Mouse (Mus musculus): ENCODE results near the gene Slc48a1. TPM values are rescaled to one million over a fixed set of nuclear protein-coding genes. Genes with fewer than 3 reads are reported as not detected.

Gene Slc48a1
- polyA plus RNA-seq, 1 experiment from 2014 or later: 58.7 TPM

DNA sequence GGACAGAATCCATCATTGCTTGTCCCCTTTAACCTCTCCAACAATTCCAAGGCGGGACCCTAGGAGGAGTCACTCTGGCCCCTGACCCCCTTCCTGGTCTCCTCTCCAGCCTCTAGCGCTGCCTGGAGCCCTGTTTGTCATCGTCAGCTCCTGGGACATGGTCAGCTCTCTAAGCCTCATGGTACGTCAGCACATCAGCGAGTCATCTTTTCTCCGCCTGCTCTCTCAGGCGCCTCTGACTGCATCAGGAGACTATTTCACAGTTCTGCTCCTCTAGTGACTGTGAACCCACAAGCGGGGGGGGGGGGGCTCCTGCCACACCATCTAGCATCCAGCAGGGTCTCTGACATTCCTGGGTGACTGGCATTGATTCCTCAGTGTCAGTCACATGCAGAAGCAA lies 23.0 kb upstream of the Slc48a1 start:
- H3K9ac ChIP-seq: no peak overlapping the region
- H3K4me2 ChIP-seq: no peak overlapping the region
- no peak overlapping the region for H3K4me3 ChIP-seq
- H3K9me3 ChIP-seq: no peaks in the 10 kb centered on the region
- no peak overlapping the region for H3K27ac ChIP-seq
- no peak for ATAC-seq (ENCODE audit: insufficient number of reproducible peaks, low FRiP score, low TSS enrichment, low read depth)
- H3K4me1 ChIP-seq: peaks cover 32% of the 10 kb centered on the region
- peaks cover 40% of the 10 kb centered on the region for H3K36me3 ChIP-seq
- no peaks in the 10 kb centered on the region for H3K27me3 ChIP-seq
- WGBS: 52% methylated on average over 8 of the region's 8 CpGs

DNA sequence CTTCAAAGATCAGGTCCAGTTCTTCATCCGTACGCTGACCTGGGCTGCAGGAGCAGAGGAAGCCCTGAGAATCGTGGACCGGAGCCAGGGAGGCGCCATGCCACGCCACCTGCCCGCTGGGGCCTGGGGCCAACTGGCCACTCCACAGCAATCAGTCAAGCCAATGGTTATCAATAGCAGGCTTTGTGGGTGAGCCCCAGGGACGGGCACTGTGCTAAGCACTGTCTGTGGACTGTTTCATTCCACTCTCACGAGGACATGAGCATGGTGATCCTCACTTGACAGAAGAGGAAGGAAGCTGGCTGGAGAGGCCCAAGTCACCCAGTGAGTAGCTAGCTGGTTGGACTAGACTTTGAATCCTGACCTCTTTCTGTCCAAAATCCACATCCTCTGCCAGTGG lies 18.3 kb upstream of the Slc48a1 start:
- no peak overlapping the region for H3K9ac ChIP-seq
- H3K27me3 ChIP-seq: no peaks in the 10 kb centered on the region
- no peak for ATAC-seq (ENCODE audit: insufficient number of reproducible peaks, low FRiP score, low TSS enrichment, low read depth)
- no peak overlapping the region for H3K27ac ChIP-seq
- no peaks in the 10 kb centered on the region for H3K9me3 ChIP-seq
- no peak overlapping the region for H3K4me3 ChIP-seq
- peaks cover 39% of the 10 kb centered on the region for H3K36me3 ChIP-seq
- 91% methylated on average over 9 of the region's 9 CpGs for WGBS
- no peak overlapping the region for H3K4me2 ChIP-seq
- H3K4me1 ChIP-seq: peaks cover 23% of the 10 kb centered on the region

DNA sequence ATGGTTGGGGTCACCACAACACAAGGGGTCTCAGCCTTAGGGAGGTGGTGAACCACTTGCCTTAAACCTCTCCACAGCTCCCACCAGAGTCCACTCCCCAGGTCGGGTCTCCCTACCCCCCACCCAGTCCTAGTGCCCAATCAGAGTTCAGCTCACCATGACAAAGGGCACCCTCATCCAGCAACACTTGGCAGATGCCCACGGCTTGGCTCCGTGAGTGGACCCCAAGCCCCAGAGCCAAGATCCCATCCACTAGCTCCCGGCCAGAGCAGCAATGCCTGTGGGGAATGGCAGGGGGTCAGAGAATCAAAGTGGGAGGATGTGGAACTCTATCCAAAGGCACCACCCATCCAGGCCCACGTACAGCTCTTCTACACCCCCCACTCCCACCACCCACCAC lies 17.4 kb upstream of the Slc48a1 start:
- peaks cover 22% of the 10 kb centered on the region for H3K4me1 ChIP-seq
- no peak for ATAC-seq (ENCODE audit: insufficient number of reproducible peaks, low FRiP score, low TSS enrichment, low read depth)
- H3K4me2 ChIP-seq: no peak overlapping the region
- no peak overlapping the region for H3K9ac ChIP-seq
- 73% methylated on average over 5 of the region's 5 CpGs for WGBS
- H3K4me3 ChIP-seq: no peak overlapping the region
- H3K9me3 ChIP-seq: no peaks in the 10 kb centered on the region
- peaks cover 39% of the 10 kb centered on the region for H3K36me3 ChIP-seq
- H3K27ac ChIP-seq: no peak overlapping the region
- H3K27me3 ChIP-seq: no peaks in the 10 kb centered on the region

DNA sequence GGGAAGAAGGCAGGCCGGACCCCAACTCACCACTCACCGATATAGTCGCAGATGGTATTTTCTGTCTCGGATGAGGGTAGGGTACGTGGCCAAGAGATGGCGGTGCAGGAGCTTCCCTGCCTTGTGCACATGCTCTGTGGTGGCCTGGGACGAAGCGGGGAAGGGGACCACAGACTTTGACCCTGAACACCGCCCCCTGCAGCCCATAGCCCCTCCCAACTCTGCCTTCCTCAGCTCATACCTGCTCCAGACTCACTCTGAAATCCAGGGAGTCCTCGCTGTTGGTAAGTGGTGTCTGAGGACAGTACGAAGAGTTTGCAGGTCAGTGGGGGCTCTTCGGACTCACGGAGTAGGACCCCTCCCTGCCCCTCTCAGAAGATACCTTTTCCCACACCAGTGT lies 16.9 kb upstream of the Slc48a1 start:
- Histone ChIP-seq H3K4me1 (peaks cover 25% of the 10 kb centered on the region), H3K4me2 (no peak overlapping the region), H3K4me3 (no peak overlapping the region), H3K9ac (no peak overlapping the region), H3K9me3 (no peaks in the 10 kb centered on the region), H3K36me3 (peaks cover 37% of the 10 kb centered on the region), H3K27ac (no peak overlapping the region), H3K27me3 (no peaks in the 10 kb centered on the region)
- ATAC-seq (ENCODE audit: insufficient number of reproducible peaks, low FRiP score, low TSS enrichment, low read depth): no peak
- WGBS: 52% methylated on average over 13 of the region's 13 CpGs

DNA sequence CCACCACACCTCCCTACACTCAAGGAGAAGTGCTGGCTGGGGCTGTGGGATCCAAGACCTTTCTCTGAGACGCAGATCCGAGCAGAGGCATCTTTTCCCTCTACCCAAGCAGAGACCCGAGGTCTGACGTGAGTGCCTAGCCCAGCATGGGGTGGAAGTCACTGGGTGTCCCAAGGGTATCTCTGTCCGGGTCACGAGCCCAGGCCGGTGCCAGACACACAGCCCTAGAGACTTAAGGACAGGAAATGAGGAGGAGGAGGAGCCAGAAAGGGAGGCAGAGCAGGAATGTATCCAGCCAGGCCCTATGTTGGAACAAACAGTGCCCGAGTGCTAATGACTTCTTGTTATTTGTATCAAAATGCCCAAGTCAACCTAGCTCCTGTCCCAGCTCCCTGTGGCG lies 15.6 kb upstream of the Slc48a1 start:
- H3K36me3 ChIP-seq: peaks cover 25% of the 10 kb centered on the region
- peaks cover 38% of the 10 kb centered on the region for H3K4me1 ChIP-seq
- H3K27ac ChIP-seq: no peak overlapping the region
- H3K4me2 ChIP-seq: no peak overlapping the region
- ATAC-seq (ENCODE audit: insufficient number of reproducible peaks, low FRiP score, low TSS enrichment, low read depth): no peak
- WGBS: 47% methylated on average over 9 of the region's 9 CpGs
- no peak overlapping the region for H3K4me3 ChIP-seq
- 0 out of 2 replicates have a peak, but pooled peaks cover 5% of the 10 kb centered on the region for H3K27me3 ChIP-seq
- no peaks in the 10 kb centered on the region for H3K9me3 ChIP-seq
- H3K9ac ChIP-seq: no peak overlapping the region

DNA sequence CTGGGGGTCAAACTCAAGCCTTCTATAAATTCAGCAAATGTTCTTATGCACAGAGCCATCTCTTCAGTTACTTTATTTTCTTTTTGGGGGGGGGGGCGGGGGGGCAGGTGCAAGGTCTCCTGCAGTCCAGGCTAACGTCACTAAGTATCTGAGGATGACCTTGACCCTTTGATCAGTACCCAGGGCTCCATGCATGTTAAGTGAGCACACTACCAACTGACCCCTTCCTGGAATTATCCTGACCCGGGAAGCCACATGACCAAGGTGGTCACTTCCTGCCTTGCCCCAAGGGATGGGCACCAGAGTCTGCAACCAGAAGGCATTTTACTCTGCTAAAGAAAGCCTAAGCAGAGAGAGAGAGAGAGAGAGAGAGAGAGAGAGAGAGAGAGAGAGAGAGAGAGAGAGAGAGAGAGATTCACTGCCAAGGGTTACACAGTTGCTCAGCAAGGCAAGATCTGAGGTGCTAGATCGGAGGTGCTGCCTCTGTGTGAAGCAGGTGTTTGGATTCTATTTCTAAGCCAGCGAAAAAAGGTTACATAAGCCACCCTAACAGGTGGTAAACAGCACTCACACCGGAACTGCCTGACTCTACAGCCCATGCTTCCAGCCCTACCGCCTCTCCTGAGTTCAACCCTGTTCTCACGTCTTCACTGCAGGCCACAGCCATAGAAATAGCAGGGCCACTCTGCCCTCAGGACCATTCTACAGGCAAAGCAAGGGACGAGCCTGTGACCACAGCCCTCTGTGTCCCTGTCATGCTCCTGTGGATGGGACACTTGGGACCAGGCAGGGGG lies 14.9 kb upstream of the Slc48a1 start:
- H3K9ac ChIP-seq: no peak overlapping the region
- peaks cover 17% of the 10 kb centered on the region for H3K36me3 ChIP-seq
- H3K4me1 ChIP-seq: peaks cover 45% of the 10 kb centered on the region
- H3K4me2 ChIP-seq: no peak overlapping the region
- WGBS: 57% methylated on average over 9 of the region's 9 CpGs
- H3K27ac ChIP-seq: no peak overlapping the region
- 0 out of 2 replicates have a peak, but pooled peaks cover 5% of the 10 kb centered on the region for H3K27me3 ChIP-seq
- no peaks in the 10 kb centered on the region for H3K9me3 ChIP-seq
- no peak overlapping the region for H3K4me3 ChIP-seq
- ATAC-seq (ENCODE audit: insufficient number of reproducible peaks, low FRiP score, low TSS enrichment, low read depth): no peak

DNA sequence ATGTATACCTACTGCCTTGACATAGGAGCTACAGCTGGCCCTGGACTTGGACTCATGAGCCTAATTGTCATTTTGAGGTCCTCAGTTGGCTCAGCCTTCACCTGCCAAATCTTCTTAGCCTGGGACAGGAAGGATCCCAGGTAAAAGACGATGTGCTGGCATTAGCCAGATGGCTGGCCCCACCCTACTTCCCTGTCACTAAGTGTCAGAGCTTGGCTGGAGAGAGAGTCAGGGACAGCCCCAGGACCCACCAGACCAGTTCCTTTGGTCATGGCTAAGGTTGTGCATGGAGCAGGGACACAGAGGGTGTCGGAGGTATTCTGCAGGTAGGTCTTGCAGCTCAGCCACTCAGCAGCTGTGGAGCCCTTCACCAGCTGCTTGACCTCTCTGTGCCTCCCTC lies 13.8 kb upstream of the Slc48a1 start:
- Histone ChIP-seq H3K4me2 (no peak overlapping the region), H3K4me1 (peaks cover 51% of the 10 kb centered on the region)
- WGBS: 80% methylated on average over 2 of the region's 2 CpGs

DNA sequence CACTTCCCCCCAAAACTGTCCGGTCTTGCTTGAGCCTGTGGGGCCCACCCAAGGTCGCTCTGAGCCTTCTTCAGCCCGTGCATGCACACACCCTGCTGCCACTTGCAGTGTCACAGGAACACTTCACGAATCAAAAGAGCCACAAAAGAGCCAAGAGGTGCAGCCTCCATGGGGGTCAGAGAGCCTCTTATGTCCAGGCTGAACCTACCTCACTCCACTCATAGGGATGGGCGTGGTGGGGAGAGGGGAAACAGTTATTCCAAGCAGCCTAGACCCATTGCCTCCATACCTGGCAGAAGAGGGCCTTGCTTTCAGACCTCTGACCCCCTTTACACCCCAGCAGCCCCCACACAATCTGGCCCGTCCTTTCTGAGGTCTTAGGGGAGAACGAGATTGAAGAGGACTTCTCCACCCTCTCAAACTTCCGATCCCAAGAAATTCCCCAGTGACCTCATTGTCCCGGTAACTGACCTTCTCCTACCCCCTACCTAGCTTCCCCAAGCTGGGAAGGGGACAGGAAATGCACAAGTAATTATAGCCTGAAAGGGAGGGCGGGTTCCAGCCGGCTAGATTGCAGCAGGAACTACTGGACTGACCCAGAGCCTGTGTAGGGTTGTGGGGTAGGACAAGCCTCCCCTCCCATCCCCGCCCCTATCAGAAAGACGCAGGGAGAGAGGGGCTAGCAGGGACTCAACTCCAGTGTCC lies 13.1 kb upstream of the Slc48a1 start:
- Histone ChIP-seq H3K4me3 (0 out of 2 replicates have a peak overlapping the region, but pooled peaks have one; percentile 2), H3K4me1 (peaks cover 51% of the 10 kb centered on the region), H3K36me3 (peaks cover 3% of the 10 kb centered on the region; the same call in 1 of the 2 replicates), H3K4me2 (peak overlapping the region; percentile 20; the same call in 1 of the 2 replicates), H3K27me3 (0 out of 2 replicates have a peak, but pooled peaks cover 5% of the 10 kb centered on the region), H3K9ac (no peak overlapping the region), H3K9me3 (no peaks in the 10 kb centered on the region), H3K27ac (no peak overlapping the region)
- WGBS: 49% methylated on average over 13 of the region's 13 CpGs
- ATAC-seq (ENCODE audit: insufficient number of reproducible peaks, low FRiP score, low TSS enrichment, low read depth): no peak

More for the DNA sequence above, 13.8 kb upstream of the Slc48a1 start:
- Histone ChIP-seq H3K9ac (no peak overlapping the region), H3K27me3 (0 out of 2 replicates have a peak, but pooled peaks cover 5% of the 10 kb centered on the region), H3K4me3 (no peak overlapping the region), H3K36me3 (peaks cover 8% of the 10 kb centered on the region), H3K9me3 (no peaks in the 10 kb centered on the region), H3K27ac (no peak overlapping the region)
- no peak for ATAC-seq (ENCODE audit: insufficient number of reproducible peaks, low FRiP score, low TSS enrichment, low read depth)

DNA sequence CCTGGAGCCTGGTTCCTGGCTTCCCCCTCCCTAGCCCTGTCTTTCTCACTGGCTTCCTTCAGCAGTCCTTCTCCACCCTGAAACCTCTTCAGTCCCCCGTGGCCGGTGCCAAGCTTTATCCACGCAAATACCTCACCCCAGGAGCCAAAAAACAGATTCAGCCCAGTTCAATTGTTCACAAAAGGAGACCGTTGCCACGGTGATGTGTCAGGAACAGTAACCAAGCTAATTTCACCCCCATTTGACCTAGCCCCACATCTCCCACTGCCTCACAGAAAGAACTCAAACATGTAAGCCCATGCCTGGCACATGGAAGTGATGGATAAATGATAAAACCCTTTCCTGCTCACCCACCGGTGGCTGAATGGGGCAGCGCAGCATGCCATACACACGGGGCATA lies 12.1 kb upstream of the Slc48a1 start:
- Histone ChIP-seq H3K27me3 (0 out of 2 replicates have a peak, but pooled peaks cover 5% of the 10 kb centered on the region), H3K27ac (no peak overlapping the region; the same call in 1 of the 2 replicates), H3K36me3 (no peaks in the 10 kb centered on the region), H3K4me3 (peak overlapping the region; percentile 52), H3K4me2 (peak overlapping the region; percentile 73), H3K9ac (no peak overlapping the region), H3K4me1 (peaks cover 49% of the 10 kb centered on the region), H3K9me3 (no peaks in the 10 kb centered on the region)
- 28% methylated on average over 8 of the region's 8 CpGs for WGBS
- no peak for ATAC-seq (ENCODE audit: insufficient number of reproducible peaks, low FRiP score, low TSS enrichment, low read depth)

DNA sequence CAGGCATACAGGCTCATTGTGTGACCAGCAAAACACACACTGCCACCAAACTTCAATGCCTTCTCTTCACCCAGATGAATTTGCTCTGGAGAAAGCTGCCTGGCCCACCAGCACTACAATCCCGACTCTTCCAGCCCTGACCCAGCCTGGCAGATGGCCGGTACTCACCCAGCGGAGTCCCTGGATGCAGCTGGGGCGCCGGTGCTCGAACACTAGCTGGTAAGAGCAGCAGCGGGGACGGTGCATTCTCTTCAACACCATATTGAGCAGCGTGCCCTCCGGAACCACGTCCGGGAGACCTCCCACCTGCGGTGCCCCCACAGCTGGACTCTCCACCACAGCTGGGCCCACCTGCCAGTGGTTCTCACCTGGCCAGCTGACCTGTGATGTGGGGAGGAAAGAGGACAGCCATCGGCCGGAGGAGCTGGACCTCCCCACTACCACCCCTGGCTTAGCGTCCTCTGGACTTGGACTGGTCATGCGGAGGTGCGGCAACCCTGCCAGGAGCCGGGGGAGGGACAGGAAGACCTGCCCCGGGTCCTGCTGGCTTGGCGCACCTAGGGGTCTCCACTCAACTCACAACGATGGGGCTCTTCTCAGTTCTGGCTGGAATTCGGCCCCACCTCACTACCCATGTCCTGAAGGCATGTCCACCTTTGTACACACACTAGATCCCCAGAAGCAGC lies 11.6 kb upstream of the Slc48a1 start:
- no peak for ATAC-seq (ENCODE audit: insufficient number of reproducible peaks, low FRiP score, low TSS enrichment, low read depth)
- Histone ChIP-seq H3K36me3 (no peaks in the 10 kb centered on the region), H3K9me3 (no peaks in the 10 kb centered on the region), H3K4me3 (peak overlapping the region; percentile 52), H3K4me2 (peak overlapping the region; percentile 73), H3K4me1 (peaks cover 53% of the 10 kb centered on the region), H3K27ac (peak overlapping the region; percentile 78), H3K9ac (peak overlapping the region; percentile 39; the same call in 1 of the 2 replicates), H3K27me3 (0 out of 2 replicates have a peak, but pooled peaks cover 5% of the 10 kb centered on the region)
- 14% methylated on average over 23 of the region's 23 CpGs for WGBS

DNA sequence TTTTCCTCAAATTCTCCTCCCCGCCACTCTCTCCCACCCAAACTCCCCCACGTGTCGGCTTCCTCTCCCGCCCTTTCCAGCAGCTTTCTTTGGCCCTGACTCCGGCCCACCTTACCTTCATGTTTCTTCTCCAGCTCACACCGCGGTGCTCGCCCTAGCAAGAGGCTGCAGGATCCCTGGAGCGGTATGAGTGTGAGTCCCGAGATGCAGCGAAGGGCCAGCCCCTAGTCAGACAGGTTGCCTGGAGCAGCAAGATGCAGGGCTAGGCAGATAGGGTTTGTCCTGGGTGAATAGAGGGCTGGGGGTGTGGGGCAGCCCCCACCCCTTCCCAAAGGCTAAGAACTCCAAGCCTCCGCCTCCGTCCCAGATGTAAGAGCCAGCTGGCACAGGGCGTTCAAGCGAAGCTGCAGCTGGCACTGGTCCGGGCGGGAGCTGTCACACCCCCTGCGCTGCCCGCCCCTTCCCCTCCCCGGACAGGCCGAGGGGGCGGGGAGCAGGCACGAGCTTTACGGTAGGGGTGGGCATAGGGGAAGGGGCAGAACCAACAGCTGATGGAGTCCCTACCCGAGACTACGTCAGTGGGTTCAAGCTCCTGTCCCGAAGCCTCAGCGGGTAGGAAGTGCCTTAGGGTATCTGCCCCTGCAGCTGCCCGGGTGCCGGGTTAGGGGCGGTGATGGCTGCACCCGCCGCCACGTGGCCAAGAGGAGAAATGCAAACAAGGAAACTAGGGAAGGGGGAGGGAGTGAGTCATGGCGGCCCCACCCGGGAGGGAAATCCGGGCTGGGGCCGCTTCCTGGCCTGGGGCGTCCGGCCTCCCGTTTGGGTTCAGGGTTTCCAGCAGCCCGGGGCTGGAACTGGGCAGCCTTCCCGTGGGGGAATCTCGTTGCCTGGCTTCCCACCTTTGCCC lies 10.8 kb upstream of the Slc48a1 start, which contains the start of gene Rapgef3:
Rapgef3 (minus strand) TSS at position 693 of the 907 bp plus-strand sequence.
- peaks cover 58% of the 10 kb centered on the region for H3K4me1 ChIP-seq
- peak within 1 kb of the TSS; percentile 39 for H3K9ac ChIP-seq
- no peaks in the 10 kb centered on the region for H3K36me3 ChIP-seq
- under 1% methylated on average over 44 of the region's 44 CpGs for WGBS
- H3K9me3 ChIP-seq: no peaks in the 10 kb centered on the region
- H3K4me3 ChIP-seq: peak within 1 kb of the TSS; percentile 52
- peak within 1 kb of the TSS; percentile 73 for H3K4me2 ChIP-seq
- 0 out of 2 replicates have a peak, but pooled peaks cover 5% of the 10 kb centered on the region for H3K27me3 ChIP-seq
- H3K27ac ChIP-seq: peak within 1 kb of the TSS; percentile 78
- ATAC-seq (ENCODE audit: insufficient number of reproducible peaks, low FRiP score, low TSS enrichment, low read depth): peak; percentile 81

Measured in limb, embryonic 15.5 days (tissue).